Mouse (Mus musculus) 3T3-L1 (cell line): ENCODE data around the gene Xcr1.

Experiments used
- DNase-seq: peaks from one replicate; pipeline ENCODE4 v3.0.0-alpha.2; 2015; ENCODE audit warnings: low read depth, low spot score

Xcr1 gene

DNA sequence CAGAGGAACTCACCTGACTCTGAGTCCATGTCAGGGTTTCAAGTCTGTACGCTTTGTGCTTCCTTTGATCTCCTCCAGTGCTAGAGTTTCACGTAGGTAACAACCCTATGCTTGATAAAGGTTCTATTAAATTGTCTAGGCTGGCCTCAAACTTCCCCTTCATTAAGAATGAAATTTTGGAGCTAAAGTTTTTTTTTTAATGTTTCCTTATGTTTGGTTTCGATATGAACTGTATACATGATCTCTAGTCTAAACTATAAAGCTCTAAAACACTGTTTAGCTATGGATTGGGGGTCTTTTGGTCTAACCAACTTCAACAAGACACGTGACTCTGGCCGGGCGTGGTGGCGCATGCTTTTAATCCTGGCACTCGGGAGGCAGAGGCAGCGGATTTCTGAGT is at the start of gene Xcr1:
Gene Xcr1 (minus strand): TSS at position 101 of the 400 bp plus-strand sequence.
- DNase-seq, result no peak

GRCm38 (mm10) chr9:123872049-123872448 is 10.2 kb upstream of the Xcr1 start:
- no peak for DNase-seq

GRCm38 (mm10) chr9:123869167-123869784 is 7.4 kb upstream of the Xcr1 start:
- DNase-seq, result no peak

DNA sequence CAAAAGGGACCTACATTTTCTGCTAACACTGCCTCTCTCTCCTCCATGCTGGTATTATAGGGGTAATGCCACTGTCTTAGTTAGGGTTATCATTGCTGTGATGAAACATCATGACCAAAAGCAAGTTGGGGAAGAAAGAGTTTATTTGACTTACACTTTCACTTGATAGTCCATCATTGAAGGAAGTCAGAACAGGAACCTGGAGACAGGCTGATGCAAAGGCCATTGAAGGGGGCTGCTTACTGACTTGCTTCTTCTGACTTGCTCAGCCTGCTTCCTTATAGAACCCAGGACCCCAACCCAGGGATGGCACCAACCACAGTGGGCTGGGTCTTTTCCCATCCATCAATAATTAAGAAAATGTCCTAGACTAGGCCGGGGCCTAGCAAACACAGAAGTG is 1.8 kb upstream of the Xcr1 start:
- no peak for DNase-seq

- no peak for DNase-seq
Observed at GRCm38 (mm10) chr9:123862895-123863616, 1.2 kb upstream of the Xcr1 start.

DNA sequence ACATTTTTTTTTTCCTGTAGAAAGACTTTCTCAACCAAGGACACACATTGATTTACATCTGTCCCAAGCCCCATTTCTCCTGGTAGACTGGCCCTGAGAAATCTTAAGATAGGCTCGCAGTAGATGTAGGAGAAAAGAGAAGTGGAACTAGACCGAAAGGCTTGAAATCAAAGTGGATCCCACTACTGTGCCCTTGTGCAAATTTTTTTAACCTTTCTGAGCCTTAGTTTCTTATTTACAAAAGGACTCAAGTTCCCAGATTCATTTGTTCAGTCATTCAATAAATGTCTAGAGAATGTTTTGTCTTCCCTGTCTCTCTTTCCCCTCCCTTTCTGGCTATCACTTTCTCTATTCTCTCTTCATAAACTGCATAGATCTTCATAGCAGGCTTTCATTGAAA is 5.0 kb downstream of the Xcr1 start:
- DNase-seq, result no peak

DNA sequence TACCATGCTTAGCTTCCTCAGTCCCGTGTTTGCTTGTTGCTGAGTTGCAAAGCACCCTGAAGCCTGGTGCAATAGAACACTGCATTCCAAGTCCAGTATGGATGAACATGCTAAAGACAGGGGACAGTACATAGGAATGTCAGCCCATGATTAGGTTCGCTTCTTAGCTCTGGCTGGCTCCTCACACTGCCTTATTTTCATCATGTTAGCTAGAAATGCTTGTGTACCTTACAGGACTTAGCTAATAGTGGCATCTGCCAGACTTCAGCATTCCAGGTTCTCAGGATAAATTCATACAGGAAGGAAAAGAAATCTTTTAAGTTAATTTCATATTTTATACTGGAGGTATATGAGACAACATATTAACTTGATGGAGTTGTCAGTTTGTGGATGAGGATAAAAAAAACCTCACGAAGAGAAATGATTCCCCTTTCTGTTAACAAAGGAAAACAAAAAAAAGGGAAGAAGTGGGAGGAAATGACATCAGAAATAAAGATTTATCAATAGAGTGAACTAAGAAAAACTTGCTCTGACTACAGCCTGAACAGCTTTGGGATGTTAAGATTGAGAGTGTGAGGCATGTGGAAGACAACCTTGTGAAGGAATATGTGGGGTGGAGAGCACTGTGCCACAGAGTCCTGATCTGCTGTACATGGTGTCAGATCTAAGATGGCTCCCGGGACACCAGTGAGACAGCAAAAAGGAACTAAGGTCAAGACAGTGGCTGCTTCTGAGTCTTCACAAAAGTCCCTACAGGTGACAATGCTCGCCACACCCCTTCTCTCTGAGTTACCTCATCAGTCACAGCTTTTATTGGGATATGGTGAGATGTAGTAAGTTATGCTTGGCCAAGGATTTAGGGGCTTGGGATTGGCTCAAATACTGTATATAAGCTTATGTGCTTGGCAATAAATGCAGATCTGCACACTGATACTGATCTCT is 9.1 kb downstream of the Xcr1 start:
- peak; percentile 33 for DNase-seq

DNA sequence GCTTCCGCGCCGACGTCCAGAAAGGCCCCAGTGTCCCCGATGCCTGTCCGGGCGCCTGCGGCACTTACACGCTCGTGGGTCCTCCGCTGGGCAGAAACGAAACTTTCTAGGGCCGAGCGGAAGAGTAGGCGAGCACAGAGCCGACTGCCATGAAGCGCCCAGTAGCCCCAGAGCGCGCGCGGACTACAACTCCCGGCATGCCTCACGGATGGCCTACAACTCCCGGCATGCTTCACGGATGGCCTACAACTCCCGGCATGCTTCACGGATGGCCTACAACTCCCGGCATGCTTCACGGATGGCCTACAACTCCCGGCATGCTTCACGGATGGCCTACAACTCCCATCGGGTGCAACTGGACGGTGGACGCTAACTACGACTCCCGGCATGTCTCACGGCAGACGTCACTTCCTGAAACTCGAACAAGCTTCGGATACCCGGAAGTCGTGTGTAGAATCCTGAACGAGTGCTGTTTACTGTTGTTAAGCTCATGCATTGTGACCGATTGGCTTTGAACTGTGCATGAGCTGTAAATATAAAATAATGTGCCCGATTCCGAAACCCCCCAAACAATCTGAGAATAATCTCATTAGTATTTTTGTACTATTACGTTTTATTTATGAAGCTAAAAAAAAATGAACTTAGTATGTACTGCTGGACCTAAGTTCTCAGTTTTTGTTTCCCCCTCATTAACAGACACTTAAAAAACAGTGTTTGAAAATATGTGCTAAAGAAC is 9.9 kb downstream of the Xcr1 start, which contains the start of gene Fyco1:
Gene Fyco1 (minus strand): TSS at position 187 of the 736 bp plus-strand sequence.
- DNase-seq, result peak; percentile 98

- DNase-seq, result peak; percentile 76
Observed at GRCm38 (mm10) chr9:123851062-123851712, 10.6 kb downstream of the Xcr1 start.

DNA sequence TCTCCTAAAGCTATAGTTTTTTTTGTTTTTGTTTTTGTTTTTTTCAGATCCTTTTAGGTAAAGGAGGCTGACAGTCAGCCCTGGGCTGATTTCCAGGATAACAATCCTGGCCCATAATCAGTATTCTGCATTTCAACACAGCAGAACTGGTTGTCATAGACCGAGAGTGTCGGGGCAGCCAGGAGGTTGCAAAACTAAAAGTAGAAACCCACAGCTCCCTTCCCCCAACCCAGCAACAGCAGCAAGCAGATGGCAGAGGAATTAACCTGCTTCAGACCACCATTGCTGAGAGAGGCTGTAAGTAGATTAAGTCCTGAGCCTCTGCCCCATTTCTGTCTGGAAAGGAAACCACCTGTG is 11.1 kb downstream of the Xcr1 start:
- DNase-seq, result peak; percentile 51

GRCm38 (mm10) chr9:123849976-123850695 is 11.7 kb downstream of the Xcr1 start:
- no peak for DNase-seq

DNA sequence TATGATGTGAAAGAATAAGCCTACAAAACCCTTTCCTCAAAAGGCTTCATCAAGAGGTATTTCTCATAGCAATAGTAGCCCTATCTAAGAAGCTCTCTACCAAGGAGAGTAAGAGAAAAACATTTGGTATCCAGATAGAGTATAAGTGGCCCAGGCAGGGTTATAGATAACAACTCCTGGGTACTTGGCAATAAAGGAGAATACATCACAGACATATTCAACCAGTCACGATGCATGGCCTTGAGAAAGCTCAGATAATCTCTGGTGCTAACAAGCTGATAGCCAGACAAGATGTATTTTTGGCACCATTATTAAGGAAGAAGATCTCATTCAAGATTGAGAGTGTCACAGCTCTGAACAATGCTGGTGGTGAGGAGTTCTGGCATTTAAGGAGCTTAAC is 15.3 kb downstream of the Xcr1 start:
- DNase-seq, result no peak

DNA sequence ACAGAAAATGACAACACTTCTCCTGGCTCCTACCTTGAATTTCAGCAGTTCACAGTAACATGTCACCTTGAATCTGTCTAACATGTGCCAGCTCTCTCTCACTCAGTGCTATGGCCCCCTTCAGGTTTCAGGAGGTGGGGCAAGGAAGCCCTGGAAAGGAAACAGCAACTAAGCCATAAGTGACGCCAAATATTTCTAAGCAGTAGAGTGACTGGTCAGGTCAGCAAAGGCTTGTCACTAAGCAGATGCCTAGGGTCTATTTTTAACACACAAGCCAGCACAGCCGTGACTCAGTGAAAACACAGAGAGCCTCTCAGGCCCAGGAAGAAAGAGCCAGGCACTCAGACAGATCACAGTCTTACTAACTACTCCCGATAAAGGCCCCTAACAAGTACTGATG is 16.7 kb downstream of the Xcr1 start:
- DNase-seq, result peak; percentile 69

DNA sequence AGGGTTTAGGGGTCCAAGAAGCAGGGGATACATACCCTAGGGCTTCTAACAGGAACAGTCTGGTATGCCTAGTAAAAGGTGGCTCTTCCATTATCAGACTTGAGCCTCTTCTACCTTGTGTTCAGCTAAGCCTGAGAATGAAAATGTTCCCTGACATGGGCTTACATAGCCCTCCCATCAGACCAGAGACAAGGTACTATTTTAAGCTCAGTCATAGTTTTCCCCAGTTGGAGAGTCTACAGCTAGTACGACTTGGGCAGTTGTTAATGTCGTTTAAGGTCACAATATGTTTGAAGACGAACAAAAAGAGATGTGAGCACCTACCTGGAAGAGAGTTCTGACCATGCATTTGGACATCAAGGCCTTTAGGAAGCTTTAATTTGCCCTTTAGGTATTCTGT is 17.4 kb downstream of the Xcr1 start:
- no peak for DNase-seq

- DNase-seq, result peak; percentile 29
Observed at GRCm38 (mm10) chr9:123840243-123840642, 21.6 kb downstream of the Xcr1 start.

- DNase-seq, result no peak
Observed at GRCm38 (mm10) chr9:123835851-123836250, 26.0 kb downstream of the Xcr1 start.

DNA sequence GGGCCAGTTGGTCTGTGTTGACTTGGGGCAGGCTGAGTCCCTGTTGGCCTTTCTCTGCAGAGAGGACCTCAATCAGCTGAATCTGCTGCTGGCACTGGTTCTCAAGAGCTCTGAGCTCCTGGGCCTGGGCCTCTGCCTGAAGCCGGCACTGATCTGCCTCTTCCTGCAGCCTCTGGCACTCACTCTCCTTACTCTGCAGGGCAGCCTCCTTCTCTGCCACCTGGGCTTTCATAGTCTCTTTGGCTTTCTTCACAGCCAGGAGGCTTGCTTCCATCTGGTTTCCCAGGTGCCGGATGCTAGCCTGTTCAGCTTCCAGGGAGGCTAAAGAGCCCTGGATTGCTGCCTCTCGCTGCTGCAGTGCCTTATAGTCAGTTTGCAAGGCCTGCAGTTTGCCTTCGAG is 32.9 kb downstream of the Xcr1 start:
- DNase-seq, result no peak

GRCm38 (mm10) chr9:123826631-123827030 is 35.2 kb downstream of the Xcr1 start:
- no peak for DNase-seq

GRCm38 (mm10) chr9:123818601-123819000 is 43.2 kb downstream of the Xcr1 start:
- DNase-seq, result peak; percentile 93

DNA sequence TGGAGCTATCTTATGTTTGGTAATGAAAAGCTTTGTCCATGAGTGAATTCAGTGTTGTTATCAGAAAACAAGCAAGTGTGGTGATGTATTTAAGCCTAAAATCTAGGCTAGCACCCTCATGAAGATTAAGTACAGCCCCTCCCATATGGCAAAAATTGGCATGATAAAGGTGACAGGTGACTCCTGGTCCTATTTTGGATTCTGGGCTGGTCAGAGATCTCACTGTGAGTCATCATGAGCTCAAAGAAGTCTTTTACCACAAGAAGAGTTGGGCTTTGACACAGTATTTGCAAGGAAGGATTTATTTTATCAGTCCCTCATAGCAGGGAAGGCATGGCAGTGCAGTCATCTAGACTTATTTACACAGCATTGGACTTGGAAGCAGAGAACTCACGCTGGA is 45.8 kb downstream of the Xcr1 start:
- peak; percentile 65 for DNase-seq
